Mouse (Mus musculus): ENCODE measurements around the gene Cnnm4. TPM values are rescaled to one million over a fixed set of nuclear protein-coding genes. Genes with fewer than 3 reads are reported as not detected.
A peak's percentile ranks its signal among the peaks of the same experiment; 100 is the strongest.

Gene Cnnm4
- total and polyA plus RNA-seq, 3 experiments: 7.8 to 8.5 TPM; not detected in 1

DNA sequence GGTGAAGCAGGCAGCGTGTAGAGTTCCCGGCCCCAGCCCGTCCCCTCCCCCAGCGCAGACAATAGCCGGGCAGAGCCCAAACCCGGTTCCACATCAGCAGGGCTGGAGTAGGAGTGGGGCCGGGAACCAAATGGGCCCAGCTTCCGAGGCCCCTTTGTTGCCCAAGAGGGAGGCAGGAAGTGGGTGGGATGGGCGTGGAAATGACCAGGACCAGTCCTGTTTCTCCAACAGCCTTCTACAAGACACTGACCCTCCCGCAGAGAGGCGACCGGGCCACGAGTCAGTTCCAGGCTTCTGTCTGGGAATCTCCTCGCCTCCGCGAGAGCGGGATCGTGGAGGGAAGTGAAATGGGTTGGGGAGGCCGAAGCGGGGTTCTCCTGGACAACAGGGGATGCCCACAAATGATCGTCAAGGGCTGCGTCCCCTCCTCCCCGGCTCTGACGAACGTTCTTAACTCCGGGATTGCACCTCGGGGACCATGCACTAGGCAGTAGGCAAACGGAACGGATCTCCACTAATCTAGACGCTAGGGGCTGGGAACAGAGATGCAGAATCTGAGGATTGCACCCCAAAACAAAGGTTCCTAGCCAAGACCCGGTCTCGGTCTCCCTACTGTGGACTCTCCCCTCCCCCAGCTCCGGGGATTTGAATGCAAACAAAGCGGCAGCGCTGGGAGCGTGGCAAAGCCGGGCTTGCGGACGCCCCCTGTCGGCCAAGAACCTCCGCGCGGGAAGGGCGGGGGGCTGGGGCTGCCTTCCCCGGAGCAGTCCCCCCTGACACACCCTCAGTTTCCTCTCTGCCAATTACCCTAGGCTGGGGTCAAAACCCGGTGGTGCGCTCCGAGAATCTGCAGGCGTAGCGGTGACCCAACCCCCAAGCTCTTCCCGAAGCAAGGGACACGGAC, 85.4 kb downstream of the Cnnm4 start:
- peaks cover 0 to 2% of the 10 kb centered on the region in 2 experiments; a peak in 2 of 4 replicates for H3K4me1 ChIP-seq (ENCODE audit: control insufficient read depth in 1 of 2, insufficient read depth in 2 of 2, low read length in 2 of 2)
- H3K4me3 ChIP-seq (ENCODE audit: control insufficient read depth in 1 of 2, insufficient read depth in 1 of 2, low read depth in 2 of 2, low read length in 2 of 2): peak overlapping the region; percentile 70 to 78
- no peaks in the 10 kb centered on the region; the same call in 1 of the 2 replicates for H3K79me2 ChIP-seq (ENCODE audit: control insufficient read depth, insufficient read depth, low read length, poor library complexity)
- peak; percentile 83 for DNase-seq (ENCODE audit: low read depth, low spot score)
- H3K9me3 ChIP-seq (replicated peaks; ENCODE audit: insufficient read depth, low read length): no peaks in the 10 kb centered on the region
- no peaks in the 10 kb centered on the region for H3K36me3 ChIP-seq (ENCODE audit: control insufficient read depth in 1 of 2, insufficient read depth in 2 of 2, low read length in 2 of 2)
- no peak overlapping the region for H3K27ac ChIP-seq (ENCODE audit: control insufficient read depth, low read depth, low read length)
- H3K27me3 ChIP-seq (ENCODE audit: control insufficient read depth in 1 of 2, insufficient read depth in 2 of 2, low read length in 2 of 2): peaks cover 13% of the 10 kb centered on the region in 2 experiments
- peak overlapping the region; percentile 80 for H3K9ac ChIP-seq (ENCODE audit: control insufficient read depth, low read depth, low read length, poor library complexity, severe bottlenecking)
- TF ChIP-seq BHLHE40 (IDR thresholded peaks at IDR 0.05; ENCODE audit: borderline replicate concordance, low read depth, low read length) (no peak), NELFE (IDR thresholded peaks at IDR 0.05; ENCODE audit: low read depth, low read length) (no peak; the same call in 1 of the 2 replicates), ZC3H11A (IDR thresholded peaks at IDR 0.05; ENCODE audit: low read depth, low read length) (no peak), TCF12 (IDR thresholded peaks at IDR 0.05; ENCODE audit: low read depth, low read length) (peak; percentile 24; the same call in 1 of the 2 replicates), MEF2A (IDR thresholded peaks at IDR 0.05; ENCODE audit: extremely low read depth, insufficient replicate concordance, low read depth, low read length, poor library complexity, severe bottlenecking) (no peak), GABPA (IDR thresholded peaks at IDR 0.05; ENCODE audit: low read depth, low read length) (no peak), SIN3A (IDR thresholded peaks at IDR 0.05; ENCODE audit: low read length) (peak; percentile 47), RAD21 (IDR thresholded peaks at IDR 0.05; ENCODE audit: low read depth, low read length) (no peak), MAZ (IDR thresholded peaks at IDR 0.05; ENCODE audit: low read depth, low read length) (peak; percentile 97), MAFK (IDR thresholded peaks at IDR 0.05; ENCODE audit: borderline replicate concordance, low read depth, low read length) (no peak), TAL1 (IDR thresholded peaks at IDR 0.05; ENCODE audit: low read length) (no peak), RCOR1 (IDR thresholded peaks at IDR 0.05; ENCODE audit: low read depth, low read length) (no peak), E2F4 (IDR thresholded peaks at IDR 0.05; ENCODE audit: borderline replicate concordance, low read depth, low read length) (no peak), NRF1 (IDR thresholded peaks at IDR 0.05; ENCODE audit: insufficient read depth, low read depth, low read length, poor library complexity, severe bottlenecking) (no peak), POLR2A (IDR thresholded peaks at IDR 0.05; ENCODE audit: control insufficient read depth in 1 of 2, insufficient read depth in 1 of 2, low read depth in 1 of 2, low read length in 2 of 2, poor library complexity in 1 of 2) (no peak; a peak in 1 of 4 replicates), KAT2A (conservative IDR thresholded peaks at IDR 0.05; ENCODE audit: low read depth, low read length) (no peak), JUND (IDR thresholded peaks at IDR 0.05; ENCODE audit: low read depth, low read length) (no peak), TBP (IDR thresholded peaks at IDR 0.05; ENCODE audit: low read depth, low read length) (0 out of 2 replicates have a peak, but pooled peaks have one; percentile 15), EP300 (IDR thresholded peaks at IDR 0.05; ENCODE audit: low read depth in 1 of 2, low read length in 2 of 2) (no peak), HCFC1 (IDR thresholded peaks at IDR 0.05; ENCODE audit: low read depth, low read length) (peak; percentile 48), CHD1 (IDR thresholded peaks at IDR 0.05; ENCODE audit: low read depth, low read length) (no peak), MYC (IDR thresholded peaks at IDR 0.05; ENCODE audit: low read depth, low read length) (0 out of 2 replicates have a peak, but pooled peaks have one; percentile 28), ETS1 (IDR thresholded peaks at IDR 0.05; ENCODE audit: low read depth, low read length) (no peak), CHD2 (IDR thresholded peaks at IDR 0.05; ENCODE audit: low read length) (peak; percentile 76), POLR2AphosphoS5 (IDR thresholded peaks at IDR 0.05; ENCODE audit: borderline replicate concordance, low read depth, low read length) (no peak), CTCF (IDR thresholded peaks at IDR 0.05 in 2 of 3, conservative IDR thresholded peaks at IDR 0.05 in 1 of 3; ENCODE audit: control insufficient read depth in 1 of 3, insufficient read depth in 1 of 3, low read depth in 2 of 3, low read length in 3 of 3, poor library complexity in 1 of 3, severe bottlenecking in 1 of 3) (peak; percentile 55 to 93 (median 74)), ZMIZ1 (IDR thresholded peaks at IDR 0.05; ENCODE audit: low read depth, low read length) (no peak), USF2 (IDR thresholded peaks at IDR 0.05; ENCODE audit: borderline replicate concordance in 1 of 2, insufficient read depth in 1 of 2, low read depth in 1 of 2, low read length in 2 of 2) (no peak), GATA1 (IDR thresholded peaks at IDR 0.05; ENCODE audit: low read depth, low read length) (no peak), POLR2AphosphoS2 (IDR thresholded peaks at IDR 0.05; ENCODE audit: low read length) (no peak), ELF1 (IDR thresholded peaks at IDR 0.05; ENCODE audit: low read depth, low read length) (no peak), MYB (IDR thresholded peaks at IDR 0.05; ENCODE audit: low read depth, low read length) (no peak), USF1 (IDR thresholded peaks at IDR 0.05; ENCODE audit: low read depth, low read length) (no peak), SMC3 (IDR thresholded peaks at IDR 0.05; ENCODE audit: low read depth, low read length) (peak; percentile 7; the same call in 1 of the 2 replicates), UBTF (IDR thresholded peaks at IDR 0.05; ENCODE audit: borderline replicate concordance, insufficient read depth, low read depth, low read length) (no peak)
